ENCODE assay signal across 14 mouse cellular contexts in genomic region chr13:60696741-60697140, GRCm38 (mm10).
DNase-seq lines count a peak whose midpoint lies in the region; ATAC-seq and TF ChIP-seq lines count a peak whose summit lies in the region.
"Had no signal": no experiment of that assay in that cellular context is flagged by ENCODE, and none has a peak within 500 bp of the region (broad histone marks: within the 10 kb centered on the region; RNA-seq: fewer than 3 reads in every experiment).

No protein-coding gene starts in this region.

- no peak for DNase-seq in heart, embryonic 10.5 days (ENCODE audit: low spot score)
- no peak for DNase-seq in heart, postnatal 14 days
- peak; percentile 26 for DNase-seq in midbrain, embryonic 11.5 days (ENCODE audit: low spot score, missing footprints)
- no peak for DNase-seq in kidney, postnatal 25 days
- DNase-seq: adrenal gland, adult 8-10 months; heart, adult 2 months; heart, postnatal 10 days; kidney, postnatal 10 days had no signal

- H3K4me1 ChIP-seq in heart, embryonic 10.5 days, result peaks cover 9% of the 10 kb centered on the region; the same call in 1 of the 2 replicates
- no peaks in the 10 kb centered on the region for H3K4me1 ChIP-seq in midbrain, embryonic 11.5 days (ENCODE audit: control insufficient read depth, insufficient read depth, low read length)
- no peaks in the 10 kb centered on the region for H3K4me1 ChIP-seq in midbrain, embryonic 13.5 days (replicated peaks)
- peaks cover 29% of the 10 kb centered on the region for H3K4me1 ChIP-seq in forebrain, embryonic 15.5 days
- peaks cover 19% of the 10 kb centered on the region for H3K4me1 ChIP-seq in olfactory bulb, adult 2 months (ENCODE audit: control insufficient read depth, insufficient read depth, low read length)

- H3K27me3 ChIP-seq in heart, embryonic 10.5 days (ENCODE audit: insufficient read depth, poor library complexity, severe bottlenecking), result no peaks in the 10 kb centered on the region
- H3K27me3 ChIP-seq in midbrain, embryonic 11.5 days (ENCODE audit: control insufficient read depth, insufficient read depth, low read length), result no peaks in the 10 kb centered on the region
- no peaks in the 10 kb centered on the region for H3K27me3 ChIP-seq in midbrain, embryonic 13.5 days
- no peaks in the 10 kb centered on the region for H3K27me3 ChIP-seq in forebrain, embryonic 15.5 days
- H3K27me3 ChIP-seq: neural tube, embryonic 12.5 days had no signal

- no peak for TF ChIP-seq CTCF in olfactory bulb, adult 2 months (IDR thresholded peaks at IDR 0.05; ENCODE audit: insufficient read depth, low read depth, low read length)

- intact Hi-C loops in heart, postnatal 14 days (cut with DNase I), result no loop called here

- no peak overlapping the region for H3K4me2 ChIP-seq in midbrain, embryonic 11.5 days
- H3K4me2 ChIP-seq in midbrain, embryonic 13.5 days (replicated peaks), result no peak overlapping the region
- H3K4me2 ChIP-seq in forebrain, embryonic 15.5 days (replicated peaks), result no peak overlapping the region
- H3K4me2 ChIP-seq: liver, embryonic 11.5 days; neural tube, embryonic 12.5 days had no signal

- 54% methylated on average over 8 of the region's 8 CpGs for WGBS in heart, embryonic 10.5 days
- 74% methylated on average over 7 of the region's 8 CpGs for WGBS in midbrain, embryonic 11.5 days
- WGBS in midbrain, embryonic 13.5 days, result 81% methylated on average over 8 of the region's 8 CpGs
- WGBS in forebrain, embryonic 15.5 days, result 41% methylated on average over 8 of the region's 8 CpGs
- 19% methylated on average over 8 of the region's 8 CpGs for WGBS in olfactory bulb, adult 2 months

- H3K4me3 ChIP-seq in heart, embryonic 10.5 days, result no peak overlapping the region
- H3K4me3 ChIP-seq in midbrain, embryonic 11.5 days (ENCODE audit: low read depth, low read length), result no peak overlapping the region
- no peak overlapping the region for H3K4me3 ChIP-seq in midbrain, embryonic 13.5 days (replicated peaks)
- no peak overlapping the region for H3K4me3 ChIP-seq in forebrain, embryonic 15.5 days
- H3K4me3 ChIP-seq in olfactory bulb, adult 2 months (ENCODE audit: insufficient read depth, low read depth, low read length), result no peak overlapping the region
- H3K4me3 ChIP-seq: heart, adult 2 months; neural tube, embryonic 12.5 days had no signal

- no peak overlapping the region for H3K9ac ChIP-seq in midbrain, embryonic 11.5 days (ENCODE audit: low read length)
- no peak overlapping the region for H3K9ac ChIP-seq in midbrain, embryonic 13.5 days (replicated peaks)
- H3K9ac ChIP-seq in forebrain, embryonic 15.5 days (replicated peaks), result no peak overlapping the region; the same call in 1 of the 2 replicates
- H3K9ac ChIP-seq: neural tube, embryonic 12.5 days had no signal

- H3K27ac ChIP-seq in heart, embryonic 10.5 days, result peak overlapping the region; percentile 44; the same call in 1 of the 2 replicates
- no peak overlapping the region for H3K27ac ChIP-seq in midbrain, embryonic 11.5 days (ENCODE audit: low read depth, low read length)
- no peak overlapping the region for H3K27ac ChIP-seq in midbrain, embryonic 13.5 days
- peak overlapping the region; percentile 80 for H3K27ac ChIP-seq in forebrain, embryonic 15.5 days (replicated peaks)
- H3K27ac ChIP-seq in olfactory bulb, adult 2 months (ENCODE audit: insufficient read depth, low read depth, low read length), result peak overlapping the region; percentile 63
- H3K27ac ChIP-seq: heart, adult 2 months; neural tube, embryonic 12.5 days had no signal

- no peak for TF ChIP-seq POLR2A in olfactory bulb, adult 2 months (IDR thresholded peaks at IDR 0.05; ENCODE audit: insufficient read depth, low read depth, low read length)

- no peak for ATAC-seq in midbrain, embryonic 11.5 days (ENCODE audit: low FRiP score)
- no peak for ATAC-seq in midbrain, embryonic 13.5 days
- ATAC-seq in forebrain, embryonic 15.5 days (replicated peaks), result peak; percentile 59; the same call in 1 of the 2 replicates
- ATAC-seq: intestine, embryonic 16.5 days had no signal

- no peaks in the 10 kb centered on the region for H3K9me3 ChIP-seq in heart, embryonic 10.5 days
- H3K9me3 ChIP-seq in midbrain, embryonic 11.5 days (ENCODE audit: control insufficient read depth, low read length), result peaks cover 5% of the 10 kb centered on the region; the same call in 1 of the 2 replicates
- peaks cover 6% of the 10 kb centered on the region; the same call in 1 of the 2 replicates for H3K9me3 ChIP-seq in midbrain, embryonic 13.5 days
- H3K9me3 ChIP-seq in forebrain, embryonic 15.5 days, result no peaks in the 10 kb centered on the region

- H3K36me3 ChIP-seq in heart, embryonic 10.5 days, result peaks cover 5% of the 10 kb centered on the region; the same call in 1 of the 2 replicates
- H3K36me3 ChIP-seq in midbrain, embryonic 11.5 days (ENCODE audit: control insufficient read depth, insufficient read depth, low read length), result peaks cover 6% of the 10 kb centered on the region; the same call in 1 of the 2 replicates
- peaks cover 29% of the 10 kb centered on the region for H3K36me3 ChIP-seq in midbrain, embryonic 13.5 days
- peaks cover 14% of the 10 kb centered on the region for H3K36me3 ChIP-seq in forebrain, embryonic 15.5 days

Comparison
In these comparisons a context has a peak if more than half of its experiments do, and no peak if none do; other contexts are left out.
1. H3K27ac ChIP-seq: peak in heart, embryonic 10.5 days (single experiment), forebrain, embryonic 15.5 days (single experiment) and olfactory bulb, adult 2 months (single experiment); none in midbrain, embryonic 11.5 days (single experiment) and midbrain, embryonic 13.5 days (single experiment).